Mouse (Mus musculus): ENCODE measurements around the gene Cxcr3. TPM values are rescaled to one million over a fixed set of nuclear protein-coding genes. Genes with fewer than 3 reads are reported as not detected.

Cxcr3 gene
- total RNA-seq (2021), result not detected
- long read RNA-seq, experiment 1, result 0 reads
- long read RNA-seq, experiment 2, result 0 reads

GRCm38 (mm10) chrX:101733828-101734319 lies at the start of gene Cxcr3:
Cxcr3 (minus strand) TSS chrX:101734269.
- peak in 1 of 2 experiments; percentile 23 for DNase-seq (ENCODE audit: low spot score in 2 of 2)
- intact Hi-C loops (cut with DNase I), result no loop called here

DNA sequence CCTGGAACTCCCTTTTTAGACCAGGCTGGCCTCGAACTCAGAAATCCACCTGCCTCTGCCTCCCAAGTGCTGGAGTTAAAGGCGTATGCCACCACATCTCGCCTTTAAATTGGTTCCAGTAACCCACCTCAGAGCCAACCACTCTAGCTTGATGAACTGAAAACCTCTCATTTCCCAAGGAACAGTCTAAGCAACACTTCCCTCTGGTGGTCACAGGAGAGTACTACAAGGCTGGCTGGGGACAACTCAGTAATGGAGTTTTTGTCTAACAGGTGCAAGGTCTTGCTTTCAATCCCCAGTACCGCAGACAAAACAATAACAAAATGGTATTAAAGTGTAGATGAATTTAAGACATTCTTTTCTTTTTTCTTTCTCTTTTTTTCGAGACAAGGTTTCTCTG lies 38.0 kb upstream of the Cxcr3 start:
- intact Hi-C loops (cut with DNase I), result loop anchor here (5.0 kb wide), 1 partner anchor 95 kb away; no protein-coding TSS in a partner anchor
- DNase-seq (ENCODE audit: low spot score in 2 of 2), result peak; percentile 57 to 64

DNA sequence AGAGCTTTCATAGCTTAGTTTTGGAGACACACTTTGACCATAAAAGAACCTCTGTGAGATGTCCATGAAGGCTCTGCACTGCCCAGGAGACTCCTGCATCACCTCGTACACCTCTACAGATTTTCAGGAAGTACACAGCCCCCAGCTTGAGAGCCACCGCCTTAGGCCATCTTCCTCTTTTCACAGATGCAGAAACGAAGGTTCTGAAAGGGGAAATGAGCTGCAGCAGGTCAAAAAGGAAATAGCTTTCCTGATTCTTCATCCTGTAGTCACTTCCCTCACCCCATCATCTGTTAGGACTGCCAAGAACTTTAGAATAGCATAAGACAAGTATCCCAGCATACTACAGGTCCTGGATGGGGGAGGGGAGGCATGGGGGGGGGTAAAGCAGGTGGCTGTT lies 36.2 kb upstream of the Cxcr3 start:
- DNase-seq (ENCODE audit: low spot score in 2 of 2), result no peak
- intact Hi-C loops (cut with DNase I), result loop anchor here (5.0 kb wide), 1 partner anchor 93 kb away; no protein-coding TSS in a partner anchor

DNA sequence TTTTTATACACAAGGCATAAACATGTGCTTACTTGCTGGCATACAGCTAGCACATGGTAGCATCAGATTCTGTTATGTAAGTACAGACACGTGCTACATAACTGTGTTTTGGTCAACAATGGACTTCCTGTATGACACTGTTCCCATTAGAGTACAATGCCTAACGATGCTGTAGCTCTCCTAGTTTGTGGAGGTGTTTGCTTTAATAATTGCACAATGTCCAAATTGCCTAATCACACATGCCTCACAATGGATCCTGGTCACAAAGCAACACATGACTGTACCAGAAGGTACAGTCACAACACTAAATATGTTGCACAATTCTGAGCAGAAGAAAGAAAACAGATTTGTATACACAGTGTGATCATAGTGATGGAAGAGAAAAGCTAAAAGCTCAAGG lies 35.4 kb upstream of the Cxcr3 start:
- no peak for DNase-seq (ENCODE audit: low spot score in 2 of 2)
- intact Hi-C loops (cut with DNase I), result no loop called here

GRCm38 (mm10) chrX:101767280-101767679 lies 33.2 kb upstream of the Cxcr3 start:
- no peak for DNase-seq (ENCODE audit: low spot score in 2 of 2)
- intact Hi-C loops (cut with DNase I), result no loop called here

DNA sequence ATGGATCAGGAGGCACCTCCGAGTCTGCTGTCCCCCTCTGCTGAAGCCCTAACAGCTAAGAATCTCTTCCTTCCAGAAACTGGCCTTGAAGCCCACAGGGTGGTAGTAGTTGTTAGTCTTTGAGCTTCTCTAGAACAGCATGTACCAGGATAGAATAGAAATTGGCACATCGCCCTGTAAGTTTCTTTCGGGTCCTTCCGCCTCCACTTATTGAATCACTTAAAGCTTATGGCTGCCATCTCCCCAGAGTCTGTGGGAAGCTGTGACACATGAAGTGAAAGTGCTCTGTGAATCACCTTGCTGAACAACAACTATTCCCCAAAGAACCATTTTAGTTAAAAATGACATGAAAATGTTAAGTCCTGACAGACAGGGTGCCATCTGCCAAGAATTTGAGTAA lies 31.0 kb upstream of the Cxcr3 start:
- intact Hi-C loops (cut with DNase I), result no loop called here
- peak; percentile 37 to 84 for DNase-seq (ENCODE audit: low spot score in 2 of 2)

- intact Hi-C loops (cut with DNase I), result no loop called here
- DNase-seq (ENCODE audit: low spot score in 2 of 2), result no peak
Measured at GRCm38 (mm10) chrX:101764621-101765020, 30.6 kb upstream of the Cxcr3 start.

- DNase-seq (ENCODE audit: low spot score in 2 of 2), result peak; percentile 42 to 52
- intact Hi-C loops (cut with DNase I), result no loop called here
Measured at GRCm38 (mm10) chrX:101754478-101754877, 20.4 kb upstream of the Cxcr3 start.

DNA sequence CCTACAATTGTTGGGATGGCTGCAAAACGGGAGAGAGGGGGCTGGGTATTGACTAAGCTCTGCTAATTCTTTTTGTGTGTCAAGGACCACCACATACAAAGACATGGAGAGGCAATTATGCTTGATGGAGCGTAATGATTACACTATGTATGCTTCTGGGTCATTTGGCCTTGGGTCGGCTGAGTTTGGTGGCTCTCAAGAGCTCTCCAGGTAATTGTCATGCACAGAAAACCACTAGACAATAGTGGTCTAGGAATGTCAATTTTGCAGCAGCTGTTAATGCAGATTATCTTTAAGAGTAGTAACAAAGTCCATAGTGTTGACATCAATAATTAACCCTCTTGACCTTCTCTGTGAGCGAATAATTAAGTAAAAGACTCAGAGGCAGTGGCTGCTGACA lies 16.1 kb upstream of the Cxcr3 start:
- no peak for DNase-seq (ENCODE audit: low spot score in 2 of 2)
- intact Hi-C loops (cut with DNase I), result no loop called here

GRCm38 (mm10) chrX:101741064-101741433 lies 7.0 kb upstream of the Cxcr3 start:
- intact Hi-C loops (cut with DNase I), result no loop called here
- DNase-seq (ENCODE audit: low spot score in 2 of 2), result no peak

GRCm38 (mm10) chrX:101740335-101741063 lies 6.4 kb upstream of the Cxcr3 start:
- DNase-seq (ENCODE audit: low spot score in 2 of 2), result peak; percentile 39 to 73
- intact Hi-C loops (cut with DNase I), result no loop called here

DNA sequence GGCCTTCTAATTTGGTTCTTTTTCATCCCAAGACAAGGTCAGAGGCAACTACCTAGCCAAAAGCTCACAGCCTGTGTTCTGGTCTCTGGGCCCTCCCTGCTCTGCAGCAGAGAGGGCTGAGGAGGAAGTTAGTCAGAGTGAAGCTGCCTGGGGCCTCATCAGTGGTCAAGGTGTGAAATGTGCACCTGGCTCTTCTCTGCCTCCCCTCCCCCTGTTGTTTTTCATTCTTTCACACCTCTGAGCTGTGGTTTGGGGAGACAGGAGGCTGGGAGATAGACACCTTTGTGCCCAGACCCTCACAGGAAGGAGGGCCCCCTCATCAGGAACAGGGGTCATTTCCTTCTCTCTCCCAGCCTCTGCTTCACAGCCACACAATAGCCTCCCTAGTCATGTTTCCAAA lies 3.1 kb upstream of the Cxcr3 start:
- intact Hi-C loops (cut with DNase I), result no loop called here
- no peak for DNase-seq (ENCODE audit: low spot score in 2 of 2)

DNA sequence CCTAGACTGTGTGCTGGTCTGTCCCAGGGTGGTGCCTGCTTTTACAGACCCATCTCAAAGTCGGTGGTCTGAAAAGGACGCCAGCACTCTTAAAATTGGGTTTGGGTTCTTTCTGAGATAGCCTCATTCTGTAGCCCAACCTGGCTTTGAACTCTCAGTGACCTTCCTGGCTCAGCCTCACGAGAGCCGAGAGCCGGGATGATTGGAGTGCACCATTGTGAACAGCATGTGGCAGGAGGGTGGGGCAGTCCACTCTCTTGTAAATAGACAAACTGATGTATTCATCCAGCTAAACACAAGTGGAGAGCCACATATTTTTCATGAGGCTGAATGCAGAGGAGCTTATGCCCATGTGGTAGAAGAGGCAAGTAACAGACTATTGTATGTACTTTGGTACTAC lies 912 bp upstream of the Cxcr3 start:
- no peak for DNase-seq (ENCODE audit: low spot score in 2 of 2)

DNA sequence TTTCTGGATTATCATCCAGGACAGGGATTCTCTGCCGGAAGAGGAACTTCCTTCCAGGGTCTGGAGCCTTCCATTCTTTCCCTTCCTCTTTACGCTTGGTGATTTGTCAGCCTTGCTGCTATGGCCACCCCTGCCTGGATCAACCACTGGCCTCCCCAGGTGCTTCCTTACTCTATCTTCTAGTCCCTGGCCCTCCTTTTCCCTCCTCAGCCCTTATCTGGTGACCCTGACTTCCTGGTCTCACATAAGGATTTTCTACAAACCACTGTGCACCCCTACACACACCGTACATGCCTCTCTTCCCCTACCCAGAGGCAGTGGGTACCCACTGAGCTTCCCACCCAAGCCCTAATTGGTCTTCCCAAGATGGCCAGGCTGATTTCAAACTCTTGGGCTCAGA lies 781 bp downstream of the Cxcr3 start:
- intact Hi-C loops (cut with DNase I), result no loop called here
- DNase-seq (ENCODE audit: low spot score in 2 of 2), result no peak

More for the DNA sequence above, 912 bp upstream of the Cxcr3 start:
- intact Hi-C loops (cut with DNase I), result no loop called here

GRCm38 (mm10) chrX:101732644-101733043 lies 1.4 kb downstream of the Cxcr3 start:
- intact Hi-C loops (cut with DNase I), result no loop called here
- no peak for DNase-seq (ENCODE audit: low spot score in 2 of 2)

GRCm38 (mm10) chrX:101730010-101730409 lies 4.1 kb downstream of the Cxcr3 start:
- no peak for DNase-seq (ENCODE audit: low spot score in 2 of 2)
- intact Hi-C loops (cut with DNase I), result no loop called here

DNA sequence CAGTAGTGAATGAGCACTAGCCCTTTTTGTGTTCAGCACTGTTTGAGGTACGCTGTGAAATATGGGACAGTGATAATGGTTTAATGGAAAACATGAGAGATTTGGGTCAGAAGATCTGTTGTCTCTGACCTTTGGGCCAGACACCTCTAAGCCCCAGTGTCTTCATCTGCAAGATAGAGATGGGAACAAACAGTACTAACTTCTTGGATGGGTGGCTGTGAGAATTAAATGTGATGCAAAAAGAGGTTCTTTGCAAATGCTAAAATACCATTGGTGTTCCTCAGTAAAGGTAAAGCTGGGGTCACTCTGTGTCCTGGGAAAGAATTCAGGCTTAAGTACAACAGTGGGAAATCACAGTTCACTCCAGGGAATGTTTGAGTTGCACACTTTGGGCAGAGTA lies 13.7 kb downstream of the Cxcr3 start:
- DNase-seq (ENCODE audit: low spot score in 2 of 2), result no peak
- intact Hi-C loops (cut with DNase I), result no loop called here

GRCm38 (mm10) chrX:101705111-101705510 lies 29.0 kb downstream of the Cxcr3 start:
- no peak for DNase-seq (ENCODE audit: low spot score in 2 of 2)
- intact Hi-C loops (cut with DNase I), result no loop called here

GRCm38 (mm10) chrX:101698232-101698631 lies 35.8 kb downstream of the Cxcr3 start:
- no peak for DNase-seq (ENCODE audit: low spot score in 2 of 2)
- intact Hi-C loops (cut with DNase I), result no loop called here

- intact Hi-C loops (cut with DNase I), result no loop called here
- no peak for DNase-seq (ENCODE audit: low spot score in 2 of 2)
Measured at GRCm38 (mm10) chrX:101697537-101697936, 36.5 kb downstream of the Cxcr3 start.

DNA sequence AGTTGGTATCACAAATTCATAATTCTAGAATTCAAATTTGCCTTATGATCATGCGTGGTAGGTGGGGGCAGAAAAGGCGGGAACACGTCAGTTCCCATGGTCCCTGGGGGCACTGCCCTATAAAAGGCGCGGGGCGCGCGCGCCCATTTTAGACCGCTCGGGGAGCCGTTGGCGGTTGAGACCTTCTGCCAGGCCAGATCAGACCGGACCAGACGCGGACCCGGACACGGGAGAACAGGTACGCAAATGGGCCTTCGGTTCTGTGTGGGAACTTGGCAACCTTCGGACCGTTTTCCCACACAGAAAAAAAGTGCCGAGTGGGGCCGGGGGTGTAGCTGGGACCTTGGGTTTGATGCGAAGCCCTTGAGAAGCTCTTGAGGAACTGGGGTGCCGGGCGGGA lies 38.4 kb downstream of the Cxcr3 start:
- intact Hi-C loops (cut with DNase I), result no loop called here
- no peak for DNase-seq (ENCODE audit: low spot score in 2 of 2)

Data from left cerebral cortex, postnatal 14 days (tissue).